Mouse (Mus musculus): Measurements from ENCODE around the gene Npl. TPM values are rescaled to one million over a fixed set of nuclear protein-coding genes. Genes with fewer than 3 reads are reported as not detected.

The Npl gene
- 6.2 and 7.4 TPM in 2 replicates for polyA plus RNA-seq (2015; fragmentation: Nextera tagmentation; extraction: Ambion mirVana)

GRCm38 (mm10) chr1:153549536-153550199 is at the start of gene Npl:
Gene Npl (minus strand): TSS chr1:153550045.

DNA sequence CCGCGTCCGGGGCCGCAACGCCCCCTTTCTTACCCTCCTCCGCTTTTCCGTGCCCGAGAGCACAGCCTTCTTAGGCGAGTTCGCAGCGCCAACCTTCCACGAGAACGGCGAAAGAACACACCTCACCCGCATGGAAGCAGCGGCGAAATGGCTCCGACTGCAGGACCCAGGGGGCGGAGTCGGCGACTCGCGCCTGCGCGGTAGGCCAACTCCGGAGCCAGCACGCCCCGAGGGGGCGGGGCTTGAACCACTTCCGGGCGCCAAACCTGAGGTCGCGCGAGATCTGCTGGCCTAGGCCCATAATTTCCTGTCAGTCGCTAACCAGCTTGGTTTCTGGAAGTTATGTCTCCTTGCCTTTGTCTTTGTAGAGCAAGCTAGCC is 62.4 kb downstream of the Npl start, which contains the start of gene Dhx9:
Gene Dhx9 (minus strand): TSS at position 161 of the 380 bp plus-strand sequence.

Other genes with a start within 250 kb of the Npl start
- gene Lamc1, start 217.3 kb downstream of the Npl start, polyA plus RNA-seq (2015; fragmentation: Nextera tagmentation; extraction: Ambion mirVana) = 72.9 and 87.3 TPM in 2 replicates
- 0.07 TPM in 1 of 2 replicates, not detected in the other for gene Shcbp1l, start 124.9 kb downstream of the Npl start, polyA plus RNA-seq (2015; fragmentation: Nextera tagmentation; extraction: Ambion mirVana)
- gene Dhx9, start 62.4 kb downstream of the Npl start, polyA plus RNA-seq (2015; fragmentation: Nextera tagmentation; extraction: Ambion mirVana) = 13.6 and 14.8 TPM in 2 replicates
- gene Rgs8, start 103.0 kb upstream of the Npl start, polyA plus RNA-seq (2015; fragmentation: Nextera tagmentation; extraction: Ambion mirVana) = 0.02 and 0.08 TPM in 2 replicates
- gene Rgs16, start 190.3 kb upstream of the Npl start, polyA plus RNA-seq (2015; fragmentation: Nextera tagmentation; extraction: Ambion mirVana) = 2.1 and 2.7 TPM in 2 replicates
- 7.8 and 9.5 TPM in 2 replicates for gene Rnasel, start 199.4 kb upstream of the Npl start, polyA plus RNA-seq (2015; fragmentation: Nextera tagmentation; extraction: Ambion mirVana)

Measured in urinary bladder, postnatal 0 days (tissue).